Mouse (Mus musculus) lung, embryonic 14.5 days (tissue): Measurements from ENCODE around the gene Mtg2. TPM values are rescaled to one million over a fixed set of nuclear protein-coding genes. Genes with fewer than 3 reads are reported as not detected.
A peak's percentile ranks its signal among the peaks of the same experiment; 100 is the strongest.

Experiments
- ATAC-seq: fragments of 200-750 bp; cut with Nextera tagmentation; 2 replicates; pipeline ENCODE4 v1.8.0; 2017; ENCODE audit warnings: mild to moderate bottlenecking, moderate TSS enrichment, moderate library complexity; ENCODE audit not compliant: insufficient read depth
- DNase-seq: peaks from one replicate; pipeline ENCODE4 v3.0.0-alpha.2; 2015
- H3K27ac ChIP-seq: fragments of 300-500 bp; sonication (generic); 2 replicates; pipeline ENCODE4 v1.5.1; 2014; ENCODE audit warnings: low read depth, mild to moderate bottlenecking, moderate library complexity
- H3K27me3 ChIP-seq: fragments of 300-500 bp; sonication (generic); 2 replicates; pipeline ENCODE4 v1.6.1; 2014; ENCODE audit warnings: low read length, control low read depth; ENCODE audit not compliant: insufficient read depth
- H3K36me3 ChIP-seq: fragments of 300-500 bp; sonication (generic); 2 replicates; pipeline ENCODE4 v1.6.1; 2014; ENCODE audit warnings: control low read depth; ENCODE audit not compliant: insufficient read depth
- H3K4me1 ChIP-seq: fragments of 300-500 bp; sonication (generic); 2 replicates; pipeline ENCODE4 v1.6.1; 2014; ENCODE audit warnings: antibody characterized with exemption, control low read depth; ENCODE audit not compliant: insufficient read depth
- H3K4me2 ChIP-seq: fragments of 300-500 bp; sonication (generic); 2 replicates; pipeline ENCODE4 v1.6.1; 2014; ENCODE audit warnings: mild to moderate bottlenecking
- H3K4me3 ChIP-seq: fragments of 300-500 bp; sonication (generic); 2 replicates; pipeline ENCODE4 v1.5.1; 2014; ENCODE audit warnings: low read depth, low read length
- H3K9ac ChIP-seq: fragments of 300-500 bp; sonication (generic); 2 replicates; pipeline ENCODE4 v1.6.1; 2014
- H3K9me3 ChIP-seq: fragments of 300-500 bp; sonication (generic); 2 replicates; pipeline ENCODE4 v1.6.1; 2016; ENCODE audit warnings: low read depth, low read length, control low read depth
- CTCF ChIP-seq: IDR thresholded peaks from 2 replicates; pipeline ENCODE4 v1.5.1; 2016; ENCODE audit warnings: antibody characterized with exemption, low read depth
- WGBS: fragments of 180-500 bp; shearing (Covaris S2); extraction: QIAGEN DNeasy Blood & Tissue Kit; methylation state at CpG from one replicate; pipeline ENCODE4 v1.1.7; 2014; 5-methylcytosine and 5-hydroxymethylcytosine counted together
- polyA plus RNA-seq: library from polyadenylated mRNA; unstranded; fragments of >200 nt; fragmentation: Nextera tagmentation; extraction: Ambion mirVana; gene quantifications from 2 replicates; pipeline ENCODE4 v1.2.1, GENCODE M21; 2014

Mtg2 gene
- polyA plus RNA-seq = 23.4 and 25.3 TPM in 2 replicates

GRCm38 (mm10) chr2:180070481-180071453, at the start of gene Mtg2:
Mtg2 (plus strand) TSS chr2:180070588.
- Histone ChIP-seq H3K36me3 (peaks cover 15% of the 10 kb centered on the region; the same call in 1 of the 2 replicates), H3K9ac (peak within 1 kb of the TSS; percentile 64), H3K4me1 (peaks cover 8% of the 10 kb centered on the region; the same call in 1 of the 2 replicates), H3K9me3 (no peaks in the 10 kb centered on the region), H3K4me3 (peak within 1 kb of the TSS; percentile 78), H3K27me3 (no peaks in the 10 kb centered on the region), H3K27ac (peak within 1 kb of the TSS; percentile 55; the same call in 1 of the 2 replicates), H3K4me2 (peak within 1 kb of the TSS; percentile 90)
- ATAC-seq (peak; percentile 94), DNase-seq (peak; percentile 94)
- no peak for TF ChIP-seq CTCF
- WGBS = 5% methylated on average over 58 of the region's 58 CpGs

- Histone ChIP-seq H3K36me3 (no peaks in the 10 kb centered on the region), H3K9ac (no peak overlapping the region), H3K27me3 (peaks cover 16% of the 10 kb centered on the region), H3K27ac (no peak overlapping the region), H3K9me3 (no peaks in the 10 kb centered on the region), H3K4me3 (no peak overlapping the region), H3K4me1 (no peaks in the 10 kb centered on the region), H3K4me2 (no peak overlapping the region)
- 66% methylated on average over 8 of the region's 8 CpGs for WGBS
- no peak for DNase-seq
- no peak for ATAC-seq
- no peak for TF ChIP-seq CTCF
Measured at GRCm38 (mm10) chr2:180020919-180021318, 49.5 kb upstream of the Mtg2 start.

DNA sequence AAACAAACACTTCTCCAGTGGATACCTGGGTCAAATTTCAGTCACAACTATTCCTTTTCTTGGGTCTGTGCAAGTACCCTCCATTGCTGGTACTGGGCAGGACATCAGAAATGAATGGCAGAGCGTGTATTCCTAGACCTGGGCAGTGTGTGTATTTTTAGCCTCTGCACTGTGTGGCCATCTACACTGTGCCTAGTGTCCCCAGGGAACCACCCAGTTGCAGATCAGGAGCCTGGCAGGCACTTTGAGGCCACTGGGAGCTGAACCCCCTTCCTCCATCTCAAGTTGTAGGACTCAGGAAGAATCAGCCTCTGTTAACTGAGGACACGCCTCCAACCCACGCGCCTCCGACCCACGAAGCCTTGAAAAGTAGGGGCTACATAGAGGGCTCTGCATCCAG, 47.6 kb upstream of the Mtg2 start:
- H3K9me3 ChIP-seq = no peaks in the 10 kb centered on the region
- no peak for TF ChIP-seq CTCF
- peaks cover 15% of the 10 kb centered on the region for H3K4me1 ChIP-seq
- no peak overlapping the region for H3K27ac ChIP-seq
- H3K36me3 ChIP-seq = peaks cover 10% of the 10 kb centered on the region; the same call in 1 of the 2 replicates
- 43% methylated on average over 6 of the region's 6 CpGs for WGBS
- ATAC-seq (no peak), DNase-seq (no peak)
- no peak overlapping the region for H3K4me2 ChIP-seq
- H3K9ac ChIP-seq = no peak overlapping the region
- H3K4me3 ChIP-seq = no peak overlapping the region
- H3K27me3 ChIP-seq = peaks cover 16% of the 10 kb centered on the region

DNA sequence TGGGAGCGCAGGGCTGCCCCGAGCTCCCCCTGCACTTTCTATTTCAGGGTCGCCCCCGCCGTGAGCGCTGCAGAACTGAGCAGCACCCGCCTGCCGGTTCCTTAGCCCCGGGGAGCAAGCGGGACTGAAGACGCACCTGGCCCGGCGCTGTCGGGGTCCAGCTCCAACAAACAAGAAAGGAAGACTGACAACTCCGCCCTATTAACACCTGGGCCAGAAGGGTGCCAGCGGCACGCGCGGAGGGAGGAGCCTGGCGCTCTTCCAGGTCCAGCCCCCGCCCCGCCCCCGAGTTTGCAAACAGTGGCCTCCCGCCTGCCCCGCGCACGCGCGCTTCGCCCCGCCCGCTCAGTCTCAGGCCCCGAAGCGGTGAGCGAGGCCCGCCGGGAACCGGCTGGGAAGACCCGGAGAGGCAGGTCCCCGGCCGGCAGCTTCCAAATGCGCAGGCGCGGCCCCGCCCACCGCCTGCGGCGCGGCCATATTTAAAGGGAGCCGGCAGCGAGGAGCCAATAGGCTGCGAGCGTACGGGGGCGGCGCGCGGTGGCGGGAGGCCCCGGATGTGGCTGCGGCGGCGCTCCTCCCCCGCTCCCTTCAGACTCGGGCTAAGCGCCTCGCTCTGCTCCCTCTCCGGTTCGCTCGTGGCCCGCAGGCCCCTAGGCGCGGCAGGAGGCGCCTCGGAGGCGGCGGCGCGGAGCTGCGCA, 45.8 kb upstream of the Mtg2 start, which contains the start of gene Lsm14b:
Lsm14b (plus strand) TSS at position 587 of the 698 bp plus-strand sequence.
- no peak for TF ChIP-seq CTCF
- Histone ChIP-seq H3K27ac (peak within 1 kb of the TSS; percentile 91), H3K4me3 (peak within 1 kb of the TSS; percentile 95), H3K9ac (peak within 1 kb of the TSS; percentile 81), H3K4me1 (peaks cover 15% of the 10 kb centered on the region), H3K4me2 (peak within 1 kb of the TSS; percentile 72), H3K27me3 (peaks cover 16% of the 10 kb centered on the region), H3K9me3 (no peaks in the 10 kb centered on the region), H3K36me3 (peaks cover 28% of the 10 kb centered on the region)
- ATAC-seq (peak; percentile 96), DNase-seq (peak; percentile 99)
- WGBS = under 1% methylated on average over 69 of the region's 80 CpGs

DNA sequence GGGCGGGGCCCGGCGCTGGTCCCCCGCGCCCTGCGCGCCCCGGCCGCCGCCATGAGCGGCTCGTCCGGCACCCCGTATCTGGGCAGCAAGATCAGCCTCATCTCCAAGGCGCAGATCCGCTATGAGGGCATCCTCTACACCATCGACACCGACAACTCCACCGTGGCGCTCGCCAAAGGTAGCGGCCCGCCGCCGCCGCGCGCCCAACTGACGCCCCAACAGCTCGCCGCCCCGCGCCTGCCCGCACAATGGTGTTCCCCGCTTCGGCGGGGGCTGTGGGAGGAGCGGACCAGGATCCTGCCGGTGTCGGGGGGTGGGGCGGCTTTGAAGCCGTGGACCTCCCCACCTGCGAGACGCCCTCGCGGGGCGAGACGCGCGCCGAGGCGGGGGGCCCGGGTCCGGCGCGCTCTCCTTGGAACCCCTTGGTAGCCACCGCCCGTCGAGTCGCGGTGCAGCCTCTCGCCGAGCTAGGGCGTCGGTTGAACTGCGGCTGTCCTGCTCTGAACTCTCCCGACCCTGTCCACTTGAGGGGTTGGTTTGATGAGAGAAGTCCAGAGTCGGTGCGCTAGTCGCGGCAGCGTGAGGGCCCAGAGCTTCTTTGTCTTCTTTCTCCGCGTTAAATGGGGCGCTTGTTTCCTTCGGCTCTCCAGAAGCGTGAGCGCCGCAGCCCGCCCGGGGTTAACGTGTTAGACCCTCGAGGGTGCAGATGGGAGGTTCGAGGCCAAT, 45.1 kb upstream of the Mtg2 start:
- Histone ChIP-seq H3K36me3 (peaks cover 35% of the 10 kb centered on the region), H3K9ac (peak overlapping the region; percentile 81), H3K4me3 (peak overlapping the region; percentile 95), H3K27me3 (peaks cover 16% of the 10 kb centered on the region), H3K9me3 (no peaks in the 10 kb centered on the region), H3K4me1 (peaks cover 15% of the 10 kb centered on the region), H3K4me2 (peak overlapping the region; percentile 72), H3K27ac (peak overlapping the region; percentile 91)
- ATAC-seq = no peak; the same call in none of the 2 replicates
- TF ChIP-seq CTCF = no peak
- WGBS = 1% methylated on average over 82 of the region's 84 CpGs
- DNase-seq = peak; percentile 50

DNA sequence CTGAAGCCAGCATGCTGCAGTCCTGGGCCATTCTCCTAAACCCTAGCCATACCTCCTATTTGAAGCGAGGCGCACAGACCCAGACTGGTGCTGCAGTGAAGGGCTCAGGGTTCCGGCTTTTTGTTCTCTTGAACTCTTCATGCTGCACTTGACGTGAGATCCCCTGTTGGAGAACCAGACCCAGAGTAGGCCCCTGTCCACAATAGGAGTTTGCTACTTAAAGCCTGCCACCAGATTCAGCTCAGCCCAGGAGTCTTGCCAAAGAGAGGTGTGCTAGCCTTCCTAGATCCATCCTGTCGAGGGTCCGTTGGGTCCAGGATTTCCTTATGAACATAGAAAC, 44.6 kb upstream of the Mtg2 start:
- Histone ChIP-seq H3K4me3 (peak overlapping the region; percentile 95), H3K27ac (no peak overlapping the region), H3K4me1 (peaks cover 15% of the 10 kb centered on the region), H3K4me2 (peak overlapping the region; percentile 72), H3K36me3 (peaks cover 41% of the 10 kb centered on the region), H3K9me3 (no peaks in the 10 kb centered on the region), H3K27me3 (peaks cover 16% of the 10 kb centered on the region), H3K9ac (peak overlapping the region; percentile 81)
- ATAC-seq (no peak), DNase-seq (no peak)
- TF ChIP-seq CTCF = no peak
- 7% methylated on average over 6 of the region's 6 CpGs for WGBS
